Mouse (Mus musculus) midbrain, embryonic 14.5 days (tissue): ENCODE data around the gene Ednrb. TPM values are rescaled to one million over a fixed set of nuclear protein-coding genes. Genes with fewer than 3 reads are reported as not detected.
A peak's percentile ranks its signal among the peaks of the same experiment; 100 is the strongest.

Source experiments
- ATAC-seq: fragments of 200-750 bp; cut with Nextera tagmentation; 2 replicates; pipeline ENCODE4 v1.8.0; 2017; ENCODE audit warnings: moderate number of reproducible peaks, moderate library complexity; ENCODE audit not compliant: low FRiP score, low TSS enrichment
- DNase-seq: peaks from one replicate; pipeline ENCODE4 v3.0.0-alpha.2; 2015
- H3K27ac ChIP-seq: fragments of 300-500 bp; sonication (generic); replicated peaks from 2 replicates; pipeline ENCODE4 v1.5.1; 2014; ENCODE audit warnings: mild to moderate bottlenecking, low read depth, low read length, moderate library complexity
- H3K27me3 ChIP-seq: fragments of 300-500 bp; sonication (generic); 2 replicates; pipeline ENCODE4 v1.6.1; 2014; ENCODE audit warnings: low read length, control low read depth, mixed read lengths; ENCODE audit not compliant: control insufficient read depth, insufficient read depth
- H3K36me3 ChIP-seq: fragments of 300-500 bp; sonication (generic); 2 replicates; pipeline ENCODE4 v1.6.1; 2014; ENCODE audit warnings: low read length, control low read depth; ENCODE audit not compliant: control insufficient read depth, insufficient read depth
- H3K4me1 ChIP-seq: fragments of 300-500 bp; sonication (generic); 2 replicates; pipeline ENCODE4 v1.6.1; 2014; ENCODE audit warnings: mild to moderate bottlenecking, antibody characterized with exemption, low read length, control low read depth; ENCODE audit not compliant: control insufficient read depth, insufficient read depth
- H3K4me2 ChIP-seq: fragments of 300-500 bp; sonication (generic); 2 replicates; pipeline ENCODE4 v1.6.1; 2014; ENCODE audit warnings: mild to moderate bottlenecking, low read length, moderate library complexity
- H3K4me3 ChIP-seq: fragments of 300-500 bp; sonication (generic); replicated peaks from 2 replicates; pipeline ENCODE4 v1.5.1; 2014; ENCODE audit warnings: low read depth, low read length
- H3K9ac ChIP-seq: fragments of 300-500 bp; sonication (generic); replicated peaks from 2 replicates; pipeline ENCODE4 v1.6.1; 2014; ENCODE audit warnings: mild to moderate bottlenecking, low read length, moderate library complexity
- H3K9me3 ChIP-seq: fragments of 300-500 bp; sonication (generic); 2 replicates; pipeline ENCODE4 v1.6.1; 2016; ENCODE audit warnings: low read length, control low read depth, mixed read lengths; ENCODE audit not compliant: control insufficient read depth
- WGBS: fragments of 180-500 bp; shearing (Covaris S2); extraction: QIAGEN DNeasy Blood & Tissue Kit; methylation state at CpG from one replicate; pipeline ENCODE4 v1.1.7; 2014; 5-methylcytosine and 5-hydroxymethylcytosine counted together
- polyA plus RNA-seq: library from polyadenylated mRNA; unstranded; fragments of >200 nt; fragmentation: Nextera tagmentation; extraction: Ambion mirVana; gene quantifications from 2 replicates; pipeline ENCODE4 v1.2.1, GENCODE M21; 2014

Ednrb gene
- polyA plus RNA-seq: 111 and 125 TPM in 2 replicates

GRCm38 (mm10) chr14:103844011-103844549, at the start of gene Ednrb:
Gene Ednrb, minus strand, starts transcription at chr14:103844402.
- WGBS: under 1% methylated on average over 24 of the region's 24 CpGs
- DNase-seq (peak; percentile 79), ATAC-seq (peak; percentile 76)
- peak within 1 kb of the TSS; percentile 56 for H3K9ac ChIP-seq
- H3K9me3 ChIP-seq: no peaks in the 10 kb centered on the region
- H3K4me1 ChIP-seq: peaks cover 18% of the 10 kb centered on the region; the same call in 1 of the 2 replicates
- no peaks in the 10 kb centered on the region for H3K36me3 ChIP-seq
- peak within 1 kb of the TSS; percentile 53 for H3K27ac ChIP-seq
- peak within 1 kb of the TSS; percentile 54 for H3K4me3 ChIP-seq
- peak within 1 kb of the TSS; percentile 80 for H3K4me2 ChIP-seq
- H3K27me3 ChIP-seq: 0 out of 2 replicates have a peak, but pooled peaks cover 6% of the 10 kb centered on the region

GRCm38 (mm10) chr14:103892411-103892938, 48.3 kb upstream of the Ednrb start:
- Histone ChIP-seq H3K9me3 (no peaks in the 10 kb centered on the region), H3K27ac (no peak overlapping the region), H3K9ac (no peak overlapping the region), H3K4me1 (no peaks in the 10 kb centered on the region), H3K4me3 (no peak overlapping the region), H3K27me3 (no peaks in the 10 kb centered on the region), H3K36me3 (no peaks in the 10 kb centered on the region), H3K4me2 (no peak overlapping the region)
- ATAC-seq (no peak), DNase-seq (no peak)
- 91% methylated on average over 8 of the region's 8 CpGs for WGBS

- no peak overlapping the region for H3K27ac ChIP-seq
- no peak overlapping the region for H3K4me3 ChIP-seq
- H3K9ac ChIP-seq: no peak overlapping the region
- H3K4me1 ChIP-seq: no peaks in the 10 kb centered on the region
- 91% methylated on average over 4 of the region's 4 CpGs for WGBS
- H3K9me3 ChIP-seq: no peaks in the 10 kb centered on the region
- H3K36me3 ChIP-seq: no peaks in the 10 kb centered on the region
- no peak overlapping the region for H3K4me2 ChIP-seq
- DNase-seq (no peak), ATAC-seq (no peak)
- no peaks in the 10 kb centered on the region for H3K27me3 ChIP-seq
Measured at GRCm38 (mm10) chr14:103890761-103891160, 46.6 kb upstream of the Ednrb start.

- DNase-seq: no peak
- Histone ChIP-seq H3K4me1 (no peaks in the 10 kb centered on the region), H3K9ac (no peak overlapping the region), H3K27ac (no peak overlapping the region), H3K4me3 (no peak overlapping the region), H3K4me2 (no peak overlapping the region), H3K36me3 (no peaks in the 10 kb centered on the region), H3K9me3 (no peaks in the 10 kb centered on the region), H3K27me3 (no peaks in the 10 kb centered on the region)
- ATAC-seq: no peak
- WGBS: 74% methylated on average over 7 of the region's 7 CpGs
Measured at GRCm38 (mm10) chr14:103884892-103885575, 40.8 kb upstream of the Ednrb start.

GRCm38 (mm10) chr14:103882943-103883342, 38.7 kb upstream of the Ednrb start:
- no peak overlapping the region for H3K9ac ChIP-seq
- H3K9me3 ChIP-seq: no peaks in the 10 kb centered on the region
- 90% methylated on average over 3 of the region's 3 CpGs for WGBS
- DNase-seq (no peak), ATAC-seq (no peak)
- H3K36me3 ChIP-seq: no peaks in the 10 kb centered on the region
- no peak overlapping the region for H3K27ac ChIP-seq
- H3K4me3 ChIP-seq: no peak overlapping the region
- no peaks in the 10 kb centered on the region for H3K4me1 ChIP-seq
- H3K27me3 ChIP-seq: no peaks in the 10 kb centered on the region
- H3K4me2 ChIP-seq: no peak overlapping the region

GRCm38 (mm10) chr14:103877117-103877516, 32.9 kb upstream of the Ednrb start:
- Histone ChIP-seq H3K4me3 (no peak overlapping the region), H3K9me3 (no peaks in the 10 kb centered on the region), H3K9ac (no peak overlapping the region), H3K27me3 (no peaks in the 10 kb centered on the region), H3K4me2 (no peak overlapping the region), H3K36me3 (no peaks in the 10 kb centered on the region), H3K4me1 (no peaks in the 10 kb centered on the region), H3K27ac (no peak overlapping the region)
- ATAC-seq: no peak
- DNase-seq: no peak
- 93% methylated on average over 2 of the region's 2 CpGs for whole genome bisulfite sequencing

- no peaks in the 10 kb centered on the region for H3K36me3 ChIP-seq
- H3K4me2 ChIP-seq: no peak overlapping the region
- no peak for ATAC-seq
- no peaks in the 10 kb centered on the region for H3K27me3 ChIP-seq
- H3K4me3 ChIP-seq: no peak overlapping the region
- no peaks in the 10 kb centered on the region for H3K4me1 ChIP-seq
- no peak overlapping the region for H3K9ac ChIP-seq
- DNase-seq: no peak
- 88% methylated on average over 3 of the region's 3 CpGs for WGBS
- H3K9me3 ChIP-seq: no peaks in the 10 kb centered on the region
- H3K27ac ChIP-seq: no peak overlapping the region
Measured at GRCm38 (mm10) chr14:103876598-103876997, 32.4 kb upstream of the Ednrb start.

- no peak overlapping the region for H3K9ac ChIP-seq
- no peak overlapping the region for H3K4me2 ChIP-seq
- no peak overlapping the region for H3K4me3 ChIP-seq
- 87% methylated on average over 2 of the region's 2 CpGs for WGBS
- DNase-seq (no peak), ATAC-seq (no peak)
- H3K4me1 ChIP-seq: no peaks in the 10 kb centered on the region
- no peaks in the 10 kb centered on the region for H3K36me3 ChIP-seq
- no peaks in the 10 kb centered on the region for H3K27me3 ChIP-seq
- H3K9me3 ChIP-seq: no peaks in the 10 kb centered on the region
- H3K27ac ChIP-seq: no peak overlapping the region
Measured at GRCm38 (mm10) chr14:103866636-103867035, 22.4 kb upstream of the Ednrb start.

- no peak overlapping the region for H3K4me3 ChIP-seq
- H3K27me3 ChIP-seq: no peaks in the 10 kb centered on the region
- no peaks in the 10 kb centered on the region for H3K9me3 ChIP-seq
- H3K4me1 ChIP-seq: no peaks in the 10 kb centered on the region
- no peaks in the 10 kb centered on the region for H3K36me3 ChIP-seq
- WGBS: 82% methylated on average over 2 of the region's 2 CpGs
- DNase-seq (no peak), ATAC-seq (no peak)
- H3K27ac ChIP-seq: no peak overlapping the region
- H3K4me2 ChIP-seq: no peak overlapping the region
- H3K9ac ChIP-seq: no peak overlapping the region
Measured at GRCm38 (mm10) chr14:103865226-103865625, 21.0 kb upstream of the Ednrb start.
